Mouse (Mus musculus) thymus, adult 2 months (tissue): ENCODE measurements around the gene 4930432M17Rik.

Experiments used
- CTCF ChIP-seq: fragments of 200-500 bp; IDR thresholded peaks from 2 replicates; pipeline ENCODE4 v1.5.1; 2012; ENCODE audit warnings: mild to moderate bottlenecking, control low read depth, low read length, moderate library complexity, borderline replicate concordance; ENCODE audit not compliant: control insufficient read depth, poor library complexity, insufficient read depth; ENCODE audit errors: extremely low read depth
- POLR2A ChIP-seq: fragments of 200-500 bp; IDR thresholded peaks from 2 replicates; pipeline ENCODE4 v1.6.1; 2012; ENCODE audit warnings: mild to moderate bottlenecking, low read length, control low read depth, moderate library complexity; ENCODE audit not compliant: control insufficient read depth, poor library complexity, insufficient read depth; ENCODE audit errors: extremely low read depth

DNA sequence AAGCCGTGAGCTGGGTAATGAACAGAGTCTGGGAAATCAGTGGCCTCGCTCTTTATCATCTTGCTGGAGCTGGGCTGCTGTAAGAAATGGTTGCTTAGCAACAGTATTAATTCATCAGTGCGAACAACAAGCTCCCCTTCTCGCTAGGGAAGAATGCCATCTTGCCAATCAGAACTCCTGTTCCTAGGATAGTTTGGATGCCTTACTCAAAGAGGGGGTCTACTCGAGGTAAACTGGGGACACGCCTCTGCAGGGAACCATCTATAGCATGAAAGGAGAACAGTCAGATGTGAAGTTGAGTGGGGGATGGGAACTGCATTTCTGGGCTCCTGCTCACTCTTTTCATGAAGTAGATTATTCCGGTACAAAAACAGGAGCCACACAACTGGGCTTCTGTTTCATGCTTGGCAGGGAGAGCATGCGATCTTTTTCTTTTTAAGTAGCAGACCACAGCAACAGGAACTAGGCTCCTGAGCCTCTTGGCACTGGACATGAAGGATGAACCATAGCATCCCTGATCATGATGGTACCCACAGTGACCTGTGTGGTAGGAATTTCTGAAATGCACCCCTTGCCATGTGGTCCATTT, 29.9 kb downstream of the 4930432M17Rik start:
- TF ChIP-seq POLR2A (no peak), CTCF (no peak)
